Mouse (Mus musculus) hindbrain, embryonic 10.5 days (tissue): ENCODE results near the gene Vmn1r62. TPM values are rescaled to one million over a fixed set of nuclear protein-coding genes. Genes with fewer than 3 reads are reported as not detected.
"Not testable (repeated sequence)": the region's sequence is repeated elsewhere in the genome, so short reads cannot be mapped to it uniquely, and the experiment has no call there.

Experiments
- DNase-seq: peaks from one replicate; pipeline ENCODE4 v3.0.0-alpha.2; 2017; ENCODE audit warnings: low spot score
- H3K27ac ChIP-seq: fragments of 300-500 bp; sonication (generic); 2 replicates; pipeline ENCODE4 v1.5.1; 2016; ENCODE audit warnings: mild to moderate bottlenecking, moderate library complexity
- H3K27me3 ChIP-seq: fragments of 300-500 bp; sonication (generic); 2 replicates; pipeline ENCODE4 v1.6.1; 2016; ENCODE audit warnings: mild to moderate bottlenecking; ENCODE audit not compliant: poor library complexity, insufficient read depth, severe bottlenecking
- H3K36me3 ChIP-seq: fragments of 300-500 bp; sonication (generic); 2 replicates; pipeline ENCODE4 v1.6.1; 2016; ENCODE audit warnings: mild to moderate bottlenecking, moderate library complexity
- H3K4me1 ChIP-seq: fragments of 300-500 bp; sonication (generic); replicated peaks from 2 replicates; pipeline ENCODE4 v1.6.1; 2016; ENCODE audit warnings: mild to moderate bottlenecking
- H3K4me3 ChIP-seq: fragments of 300-500 bp; sonication (generic); 2 replicates; pipeline ENCODE4 v1.5.1; 2016; ENCODE audit warnings: mild to moderate bottlenecking, moderate library complexity
- H3K9me3 ChIP-seq: fragments of 300-500 bp; sonication (generic); 2 replicates; pipeline ENCODE4 v1.6.1; 2016; ENCODE audit warnings: mild to moderate bottlenecking, moderate library complexity
- whole genome bisulfite sequencing: fragments of 180-500 bp; shearing (Covaris S2); methylation state at CpG from one replicate; pipeline ENCODE4 v1.1.7; 2016; 5-methylcytosine and 5-hydroxymethylcytosine counted together
- polyA plus RNA-seq: library from polyadenylated mRNA; unstranded; fragments of >200 nt; fragmentation: Nextera tagmentation; extraction: Ambion mirVana; gene quantifications from 2 replicates; pipeline ENCODE4 v1.2.1, GENCODE M21; 2016

The Vmn1r62 gene
- polyA plus RNA-seq, result not detected in 2 replicates

- DNase-seq, H3K36me3 ChIP-seq, H3K4me1 ChIP-seq, H3K4me3 ChIP-seq, H3K9me3 ChIP-seq, H3K27ac ChIP-seq, H3K27me3 ChIP-seq: not testable (repeated sequence)
- WGBS, result no CpG with 5 or more reads among the region's 1 CpGs
These were observed at the start of gene Vmn1r62 for GRCm38 (mm10) chr7:5673331-5673730. Gene Vmn1r62 (plus strand): TSS chr7:5673631.

Other genes starting within 250 kb of the Vmn1r62 start
- not detected in 2 replicates for gene Vmn1r59, start 216.9 kb upstream of the Vmn1r62 start, polyA plus RNA-seq
- gene Vmn2r28, start 179.7 kb upstream of the Vmn1r62 start, polyA plus RNA-seq, result not detected in 2 replicates
- not detected in 2 replicates for gene Vmn1r60, start 126.3 kb upstream of the Vmn1r62 start, polyA plus RNA-seq
- not detected in 2 replicates for gene Vmn1r61, start 60.3 kb upstream of the Vmn1r62 start, polyA plus RNA-seq
- gene Vmn1r63, start 131.8 kb downstream of the Vmn1r62 start, polyA plus RNA-seq, result not detected in 2 replicates
- gene Vmn1r64, start 210.9 kb downstream of the Vmn1r62 start, polyA plus RNA-seq, result not detected in 2 replicates